18 mouse cellular contexts compared by ENCODE assay signal in genomic region chr12:103514354-103514753, GRCm38 (mm10). TPM values are rescaled to one million over a fixed set of nuclear protein-coding genes. Genes with fewer than 3 reads are reported as not detected.
DNase-seq lines count a peak whose midpoint lies in the region; ATAC-seq and TF ChIP-seq lines count a peak whose summit lies in the region.
"Had no signal": no experiment of that assay in that cellular context is flagged by ENCODE, and none has a peak within 500 bp of the region (broad histone marks: within the 10 kb centered on the region; RNA-seq: fewer than 3 reads in every experiment).

No protein-coding gene starts in this region.

- H3K4me3 ChIP-seq in midbrain, embryonic 11.5 days (ENCODE audit: low read depth, low read length): no peak overlapping the region
- H3K4me3 ChIP-seq in midbrain, postnatal 0 days (ENCODE audit: low read depth, low read length): no peak overlapping the region
- H3K4me3 ChIP-seq in cerebellum, adult 2 months (replicated peaks; ENCODE audit: insufficient read depth, low read depth, low read length): no peak overlapping the region
- no peak overlapping the region for H3K4me3 ChIP-seq in hindbrain, embryonic 16.5 days (ENCODE audit: low read length)
- H3K4me3 ChIP-seq: erythroblast, embryonic 14.5 days; stomach, embryonic 15.5 days had no signal

- H3K9me3 ChIP-seq in midbrain, embryonic 11.5 days (ENCODE audit: control insufficient read depth, low read length): no peaks in the 10 kb centered on the region
- no peaks in the 10 kb centered on the region for H3K9me3 ChIP-seq in midbrain, postnatal 0 days (ENCODE audit: low read length)
- no peaks in the 10 kb centered on the region for H3K9me3 ChIP-seq in hindbrain, embryonic 16.5 days (ENCODE audit: control insufficient read depth, low read length)
- H3K9me3 ChIP-seq: stomach, embryonic 15.5 days had no signal

- no peak overlapping the region for H3K9ac ChIP-seq in midbrain, embryonic 11.5 days (ENCODE audit: low read length)
- no peak overlapping the region for H3K9ac ChIP-seq in midbrain, postnatal 0 days (replicated peaks; ENCODE audit: low read length, poor library complexity, severe bottlenecking)
- no peak overlapping the region for H3K9ac ChIP-seq in hindbrain, embryonic 16.5 days (ENCODE audit: low read depth, low read length)
- H3K9ac ChIP-seq: liver, embryonic 14.5 days; stomach, embryonic 15.5 days had no signal

- no peak overlapping the region for H3K27ac ChIP-seq in midbrain, embryonic 11.5 days (ENCODE audit: low read depth, low read length)
- no peak overlapping the region for H3K27ac ChIP-seq in midbrain, postnatal 0 days (ENCODE audit: low read depth, low read length)
- no peak overlapping the region for H3K27ac ChIP-seq in cerebellum, adult 2 months (ENCODE audit: insufficient read depth, low read length)
- no peak overlapping the region for H3K27ac ChIP-seq in hindbrain, embryonic 16.5 days (ENCODE audit: low read depth, low read length)
- H3K27ac ChIP-seq: liver, embryonic 14.5 days; stomach, embryonic 15.5 days had no signal

- TF ChIP-seq POLR2A in cerebellum, adult 2 months (IDR thresholded peaks at IDR 0.05; ENCODE audit: borderline replicate concordance, insufficient read depth, low read length): no peak

- no peak for DNase-seq in midbrain, embryonic 11.5 days (ENCODE audit: low spot score, missing footprints)
- DNase-seq in midbrain, postnatal 0 days (ENCODE audit: low spot score): no peak
- DNase-seq in frontal cortex, postnatal 14 days (ENCODE audit: low spot score in 2 of 2): peak; percentile 48 to 66
- DNase-seq in left cerebral cortex, adult 8-10 months (ENCODE audit: low spot score in 2 of 2): peak; percentile 44 to 74
- DNase-seq in right cerebral cortex, postnatal 25 days: peak; percentile 51
- DNase-seq in cerebellum, adult 2 months: no peak
- DNase-seq: cerebellum, adult 9-10 months; heart, postnatal 36 days; thymus, postnatal 25 days had no signal

- no peaks in the 10 kb centered on the region for H3K27me3 ChIP-seq in midbrain, embryonic 11.5 days (ENCODE audit: control insufficient read depth, insufficient read depth, low read length)
- H3K27me3 ChIP-seq in midbrain, postnatal 0 days (ENCODE audit: insufficient read depth, low read length): no peaks in the 10 kb centered on the region
- H3K27me3 ChIP-seq in cerebellum, adult 2 months (ENCODE audit: control insufficient read depth, insufficient read depth, low read length): no peaks in the 10 kb centered on the region
- H3K27me3 ChIP-seq in hindbrain, embryonic 16.5 days (replicated peaks; ENCODE audit: control insufficient read depth, insufficient read depth, low read length): no peaks in the 10 kb centered on the region
- H3K27me3 ChIP-seq: stomach, embryonic 15.5 days had no signal

- TF ChIP-seq CTCF in midbrain, postnatal 0 days (IDR thresholded peaks at IDR 0.05): no peak
- no peak for TF ChIP-seq CTCF in cerebellum, adult 2 months (IDR thresholded peaks at IDR 0.05; ENCODE audit: borderline replicate concordance, insufficient read depth, low read depth, low read length)

- H3K4me1 ChIP-seq in midbrain, embryonic 11.5 days (ENCODE audit: control insufficient read depth, insufficient read depth, low read length): peaks cover 4% of the 10 kb centered on the region; the same call in 1 of the 2 replicates
- H3K4me1 ChIP-seq in midbrain, postnatal 0 days (ENCODE audit: insufficient read depth, low read length): peaks cover 8% of the 10 kb centered on the region; the same call in 1 of the 2 replicates
- H3K4me1 ChIP-seq in cerebellum, adult 2 months (ENCODE audit: control insufficient read depth, insufficient read depth, low read length): no peaks in the 10 kb centered on the region
- H3K4me1 ChIP-seq in hindbrain, embryonic 16.5 days (ENCODE audit: control insufficient read depth, insufficient read depth, low read depth, low read length): no peaks in the 10 kb centered on the region; the same call in 1 of the 2 replicates
- H3K4me1 ChIP-seq: stomach, embryonic 15.5 days had no signal

- no peak overlapping the region for H3K4me2 ChIP-seq in midbrain, embryonic 11.5 days
- no peak overlapping the region for H3K4me2 ChIP-seq in midbrain, postnatal 0 days (ENCODE audit: low read depth, low read length, poor library complexity, severe bottlenecking)
- H3K4me2 ChIP-seq in hindbrain, embryonic 16.5 days (ENCODE audit: low read length): no peak overlapping the region
- H3K4me2 ChIP-seq: stomach, embryonic 15.5 days had no signal

- ATAC-seq in midbrain, embryonic 11.5 days (ENCODE audit: low FRiP score): peak; percentile 14; the same call in 1 of the 2 replicates
- ATAC-seq in midbrain, postnatal 0 days (ENCODE audit: low FRiP score): no peak
- no peak for ATAC-seq in hindbrain, embryonic 16.5 days
- ATAC-seq: activated CD4-positive, CD25-positive, alpha-beta regulatory T cell, adult 4 months had no signal

- WGBS in midbrain, embryonic 11.5 days: 80% methylated on average over 3 of the region's 3 CpGs
- WGBS in midbrain, postnatal 0 days: 57% methylated on average over 3 of the region's 3 CpGs
- WGBS in cerebellum, adult 2 months: 35% methylated on average over 3 of the region's 3 CpGs
- WGBS in hindbrain, embryonic 16.5 days: 59% methylated on average over 3 of the region's 3 CpGs

- H3K36me3 ChIP-seq in midbrain, embryonic 11.5 days (ENCODE audit: control insufficient read depth, insufficient read depth, low read length): no peaks in the 10 kb centered on the region
- H3K36me3 ChIP-seq in midbrain, postnatal 0 days (ENCODE audit: insufficient read depth, low read length): no peaks in the 10 kb centered on the region
- H3K36me3 ChIP-seq in hindbrain, embryonic 16.5 days (ENCODE audit: control insufficient read depth, insufficient read depth, low read length): no peaks in the 10 kb centered on the region
- H3K36me3 ChIP-seq: stomach, embryonic 15.5 days had no signal

RNA-seq across cellular contexts. Expression of gene Ppp4r4, which starts 17.7 kb away (rescaled TPM):
- 3.5 and 4.7 TPM in 2 replicates for polyA plus RNA-seq in midbrain, embryonic 11.5 days (2014; fragmentation: Nextera tagmentation; extraction: Ambion mirVana)
- total RNA-seq in midbrain, postnatal 0 days (2014; rRNA removed): 8.4 and 12.6 TPM in 2 replicates
- 3.2 and 3.3 TPM in 2 replicates for polyA plus RNA-seq in midbrain, postnatal 0 days (2015; fragmentation: Nextera tagmentation; extraction: Ambion mirVana)
- 10 to 100 TPM; 24.7 to 31.9 (median 29.3) TPM for total RNA-seq in left cerebral cortex, adult 8-10 months (2022)
- polyA plus RNA-seq in cerebellum, adult 2 months (2012; rRNA removed): 21.9 and 22.3 TPM in 2 replicates
- polyA plus RNA-seq in hindbrain, embryonic 16.5 days (2015; fragmentation: Nextera tagmentation; extraction: Ambion mirVana): 3.4 and 4.1 TPM in 2 replicates
- polyA plus RNA-seq: erythroblast, embryonic 14.5 days had no signal

RNA-seq across cellular contexts. Expression of gene Ifi27l2b, which starts 57.3 kb away (rescaled TPM):
- polyA plus RNA-seq in midbrain, embryonic 11.5 days (2014; fragmentation: Nextera tagmentation; extraction: Ambion mirVana): not detected in 2 replicates
- total RNA-seq in midbrain, postnatal 0 days (2014; rRNA removed): not detected in 2 replicates
- polyA plus RNA-seq in midbrain, postnatal 0 days (2015; fragmentation: Nextera tagmentation; extraction: Ambion mirVana): not detected in 2 replicates
- not detected for total RNA-seq in left cerebral cortex, adult 8-10 months (2022)
- not detected in 2 replicates for polyA plus RNA-seq in cerebellum, adult 2 months (2012; rRNA removed)
- polyA plus RNA-seq in hindbrain, embryonic 16.5 days (2015; fragmentation: Nextera tagmentation; extraction: Ambion mirVana): not detected in 2 replicates
- total RNA-seq: heart, adult 8-10 months; heart, postnatal 36 days; neutrophil, adult 5-6 weeks had no signal
- polyA plus RNA-seq: activated CD4-positive, CD25-positive, alpha-beta regulatory T cell, adult 4 months; erythroblast, embryonic 14.5 days; kidney, embryonic 16.5 days; limb, embryonic 11.5 days; liver, embryonic 14.5 days had no signal

Comparison
In these comparisons a context has a peak if more than half of its experiments do, and no peak if none do; other contexts are left out.
1. DNase-seq: peak in frontal cortex, postnatal 14 days (2 of 2), left cerebral cortex, adult 8-10 months (2 of 2) and right cerebral cortex, postnatal 25 days (single experiment); none in midbrain, embryonic 11.5 days (single experiment), midbrain, postnatal 0 days (single experiment) and cerebellum, adult 2 months (0 of 2).